Mouse (Mus musculus): Measurements from ENCODE around the gene Mad1l1. TPM values are rescaled to one million over a fixed set of nuclear protein-coding genes. Genes with fewer than 3 reads are reported as not detected.
"Not testable (repeated sequence)": the region's sequence is repeated elsewhere in the genome, so short reads cannot be mapped to it uniquely, and the experiment has no call there.

Gene Mad1l1
- 43.1 and 44.5 TPM in 2 replicates for polyA plus RNA-seq (2015; fragmentation: Nextera tagmentation; extraction: Ambion mirVana)

DNA sequence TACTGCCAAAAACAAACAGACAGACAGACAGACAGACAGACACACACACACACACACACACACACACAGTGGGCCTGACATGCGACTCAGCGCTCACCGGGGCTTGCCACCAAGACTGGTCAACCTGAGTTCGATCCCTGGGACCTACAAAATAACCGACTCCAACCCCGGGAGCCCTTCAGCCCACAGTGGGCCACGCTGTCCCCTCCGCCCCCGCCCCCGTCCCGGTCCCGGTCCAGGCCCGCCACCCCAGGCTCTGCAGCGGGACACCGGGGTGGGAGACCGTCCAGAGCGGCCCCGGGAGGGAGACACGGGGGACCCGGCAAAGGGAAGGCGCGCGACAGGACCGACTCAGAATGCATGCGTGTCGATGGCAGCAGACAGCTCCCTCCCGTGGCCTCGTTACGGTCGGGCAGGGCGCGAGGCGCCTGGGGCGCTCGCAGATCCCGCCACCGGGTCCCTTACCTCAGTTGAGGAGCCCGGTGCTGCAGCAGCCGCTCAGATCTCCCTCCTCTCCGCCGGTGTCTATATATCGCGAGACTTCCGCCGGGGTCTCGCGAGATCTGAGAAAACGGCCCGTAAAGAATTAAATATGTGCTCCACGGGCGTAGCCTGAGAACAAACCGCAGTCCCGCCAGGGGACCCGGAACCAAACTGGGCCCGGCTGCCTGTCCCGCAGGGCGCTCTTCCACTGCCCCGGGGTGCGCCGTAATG is at the start of gene Mad1l1, which contains the start of gene Nudt1:
TSS of gene Mad1l1 (minus strand) at position 511 of the 714 bp plus-strand sequence.
TSS of gene Nudt1 (plus strand) at position 615 of the 714 bp plus-strand sequence.
- H3K36me3 ChIP-seq (ENCODE audit: poor library complexity, severe bottlenecking) = peaks cover 10% of the 10 kb centered on the region; the same call in 1 of the 2 replicates
- H3K4me1 ChIP-seq = peaks cover 14% of the 10 kb centered on the region
- peak within 1 kb of the TSS; percentile 81 for H3K27ac ChIP-seq
- H3K9ac ChIP-seq = peak within 1 kb of the TSS; percentile 99
- ATAC-seq = peak; percentile 94
- no peaks in the 10 kb centered on the region for H3K27me3 ChIP-seq
- H3K9me3 ChIP-seq (replicated peaks) = no peaks in the 10 kb centered on the region
- H3K4me3 ChIP-seq = peak within 1 kb of the TSS; percentile 88
- WGBS = under 1% methylated on average over 55 of the region's 60 CpGs
- peak within 1 kb of the TSS; percentile 76 for H3K4me2 ChIP-seq

DNA sequence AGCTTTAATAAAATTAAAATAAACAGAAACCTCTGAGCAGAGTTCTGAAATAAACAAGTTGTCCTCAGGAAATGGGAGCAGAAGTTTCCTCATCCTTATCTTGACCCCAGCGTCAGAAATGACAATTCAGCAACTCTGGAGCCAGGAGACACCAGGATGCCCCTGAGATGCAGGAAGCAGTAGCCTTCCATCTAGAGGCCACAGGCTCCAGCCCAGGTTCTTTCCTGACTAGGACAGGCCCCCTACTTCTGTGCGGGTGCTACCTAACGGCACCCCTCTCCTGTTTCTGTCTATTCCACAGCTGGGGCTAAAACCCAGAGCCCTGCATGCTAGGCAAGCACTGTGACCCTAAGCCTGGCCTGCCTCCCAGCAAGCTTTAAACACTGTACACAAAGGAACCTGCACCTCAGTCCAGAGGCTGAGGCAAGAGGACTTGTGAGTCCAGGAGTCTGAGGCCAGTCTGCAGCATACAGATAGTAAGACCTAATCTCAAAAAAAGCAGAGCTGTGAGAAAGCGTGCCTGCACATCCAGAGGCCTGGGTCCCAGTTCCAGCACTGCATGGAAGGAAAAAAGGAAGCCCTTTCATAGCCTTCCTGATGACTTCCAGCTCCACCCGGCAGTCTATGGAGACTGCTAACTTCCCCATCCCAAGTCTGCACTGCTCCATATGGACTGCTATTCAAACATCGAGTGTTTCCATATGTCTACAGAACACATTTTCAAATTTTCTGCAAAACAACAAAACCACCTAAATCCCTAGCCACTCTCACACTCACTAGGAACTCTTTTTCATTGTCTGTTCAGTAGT is 49.3 kb upstream of the Mad1l1 start:
- no peak for ATAC-seq
- H3K4me2 ChIP-seq = no peak overlapping the region
- peaks cover 6% of the 10 kb centered on the region for H3K4me1 ChIP-seq
- H3K36me3 ChIP-seq (ENCODE audit: poor library complexity, severe bottlenecking) = no peaks in the 10 kb centered on the region
- no peak overlapping the region for H3K9ac ChIP-seq
- no peaks in the 10 kb centered on the region for H3K9me3 ChIP-seq (replicated peaks)
- WGBS = 86% methylated on average over 6 of the region's 6 CpGs
- no peaks in the 10 kb centered on the region for H3K27me3 ChIP-seq
- H3K27ac ChIP-seq = no peak overlapping the region
- H3K4me3 ChIP-seq = no peak overlapping the region

DNA sequence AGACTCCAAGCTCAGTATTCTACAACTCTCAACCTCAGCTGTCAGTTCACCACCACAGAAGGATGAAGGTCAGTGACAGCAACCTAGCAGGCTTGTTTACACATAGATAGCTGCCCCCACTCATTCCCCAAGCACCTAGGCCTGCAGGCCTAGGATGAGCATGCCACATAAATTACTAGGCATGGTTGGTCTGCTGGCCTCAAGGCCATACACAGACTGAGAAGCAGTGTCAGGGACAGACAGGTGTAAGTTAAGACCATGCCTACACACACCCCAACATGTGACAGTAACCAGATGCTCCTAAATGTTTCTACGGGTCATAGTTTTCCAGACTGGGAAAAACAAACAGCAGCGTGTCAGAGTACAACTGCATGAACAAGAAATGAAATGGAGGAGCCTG is 48.1 kb upstream of the Mad1l1 start:
- Histone ChIP-seq H3K36me3 (ENCODE audit: poor library complexity, severe bottlenecking) (no peaks in the 10 kb centered on the region), H3K9me3 (replicated peaks) (no peaks in the 10 kb centered on the region), H3K27me3 (no peaks in the 10 kb centered on the region), H3K27ac (no peak overlapping the region), H3K9ac (no peak overlapping the region), H3K4me3 (no peak overlapping the region), H3K4me1 (peaks cover 3% of the 10 kb centered on the region), H3K4me2 (no peak overlapping the region)
- no peak for ATAC-seq
- 92% methylated on average over 2 of the region's 2 CpGs for WGBS

DNA sequence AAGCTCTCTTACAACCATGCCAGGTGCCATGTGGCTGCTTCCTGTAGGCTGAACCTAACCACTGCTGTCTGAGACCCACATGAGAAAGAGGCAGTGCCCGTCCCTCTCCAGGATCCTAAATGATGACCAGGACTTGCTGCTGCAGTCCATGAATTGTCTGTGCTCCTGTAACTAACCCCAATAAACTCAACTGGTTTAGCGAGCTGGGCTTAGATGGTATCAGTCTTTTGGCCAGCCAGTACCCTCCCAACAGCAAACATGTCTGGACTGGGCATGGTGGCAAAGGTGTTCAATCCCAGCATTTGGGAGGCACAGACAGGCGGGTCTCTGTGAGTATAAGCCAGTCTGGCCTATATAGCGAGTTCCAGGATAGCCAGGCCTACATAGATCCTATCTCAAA is 47.6 kb upstream of the Mad1l1 start:
- Histone ChIP-seq H3K9ac (no peak overlapping the region), H3K27me3 (no peaks in the 10 kb centered on the region), H3K4me1 (no peaks in the 10 kb centered on the region), H3K27ac (no peak overlapping the region), H3K36me3 (ENCODE audit: poor library complexity, severe bottlenecking) (no peaks in the 10 kb centered on the region), H3K9me3 (replicated peaks) (no peaks in the 10 kb centered on the region), H3K4me3 (no peak overlapping the region), H3K4me2 (no peak overlapping the region)
- 97% methylated on average over 4 of the region's 4 CpGs for WGBS
- ATAC-seq = no peak

DNA sequence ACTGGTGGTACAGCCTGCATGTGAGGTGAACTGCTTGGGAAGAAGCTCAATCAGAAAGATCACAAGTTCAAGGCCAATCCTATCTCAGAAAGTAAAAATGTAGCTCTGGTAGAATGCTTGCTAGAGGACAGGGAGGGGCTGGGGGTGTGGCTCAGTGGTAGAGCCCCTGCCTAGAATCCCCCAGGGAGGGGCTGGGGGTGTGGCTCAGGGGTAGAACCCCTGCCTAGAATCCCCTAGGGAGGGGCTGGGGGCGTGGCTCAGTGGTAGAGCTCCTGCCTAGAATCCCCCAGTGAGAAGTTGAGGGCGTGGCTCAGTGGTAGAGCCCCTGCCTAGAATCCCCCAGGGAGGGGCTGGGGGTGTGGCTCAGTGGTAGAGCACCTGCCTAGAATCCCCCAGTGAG is 46.8 kb upstream of the Mad1l1 start:
- H3K9ac ChIP-seq; H3K36me3 ChIP-seq (ENCODE audit: poor library complexity, severe bottlenecking); H3K27ac ChIP-seq; H3K9me3 ChIP-seq (replicated peaks); H3K27me3 ChIP-seq; H3K4me1 ChIP-seq; H3K4me2 ChIP-seq; H3K4me3 ChIP-seq; ATAC-seq: not testable (repeated sequence)
- 84% methylated on average over 2 of the region's 2 CpGs for WGBS

DNA sequence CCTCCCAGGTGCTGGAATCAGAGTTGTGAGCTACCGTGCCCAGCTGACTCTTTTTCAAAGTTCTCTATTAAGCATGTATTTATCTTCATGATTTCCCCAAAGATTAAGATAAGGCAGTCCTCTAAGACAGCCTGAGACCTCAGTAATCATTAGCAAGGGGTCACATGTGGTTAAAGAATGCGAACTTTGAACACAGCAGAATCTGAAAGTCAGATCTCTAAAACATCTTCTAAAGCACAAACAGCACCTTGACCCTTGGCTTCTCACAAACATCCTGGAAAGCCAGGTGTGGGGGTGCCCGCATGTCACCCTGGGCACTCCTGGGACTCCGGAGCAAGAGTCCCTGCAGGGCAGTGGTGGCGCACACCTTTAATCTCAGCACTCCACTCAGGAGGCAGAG is 43.1 kb upstream of the Mad1l1 start:
- H3K9ac ChIP-seq = no peak overlapping the region
- H3K4me1 ChIP-seq = no peaks in the 10 kb centered on the region
- H3K4me3 ChIP-seq = no peak overlapping the region
- H3K4me2 ChIP-seq = no peak overlapping the region
- WGBS = 97% methylated on average over 5 of the region's 5 CpGs
- no peak for ATAC-seq
- no peaks in the 10 kb centered on the region for H3K27me3 ChIP-seq
- H3K27ac ChIP-seq = no peak overlapping the region
- H3K9me3 ChIP-seq (replicated peaks) = 0 out of 2 replicates have a peak, but pooled peaks cover 4% of the 10 kb centered on the region
- H3K36me3 ChIP-seq (ENCODE audit: poor library complexity, severe bottlenecking) = peaks cover 8% of the 10 kb centered on the region; the same call in 1 of the 2 replicates

DNA sequence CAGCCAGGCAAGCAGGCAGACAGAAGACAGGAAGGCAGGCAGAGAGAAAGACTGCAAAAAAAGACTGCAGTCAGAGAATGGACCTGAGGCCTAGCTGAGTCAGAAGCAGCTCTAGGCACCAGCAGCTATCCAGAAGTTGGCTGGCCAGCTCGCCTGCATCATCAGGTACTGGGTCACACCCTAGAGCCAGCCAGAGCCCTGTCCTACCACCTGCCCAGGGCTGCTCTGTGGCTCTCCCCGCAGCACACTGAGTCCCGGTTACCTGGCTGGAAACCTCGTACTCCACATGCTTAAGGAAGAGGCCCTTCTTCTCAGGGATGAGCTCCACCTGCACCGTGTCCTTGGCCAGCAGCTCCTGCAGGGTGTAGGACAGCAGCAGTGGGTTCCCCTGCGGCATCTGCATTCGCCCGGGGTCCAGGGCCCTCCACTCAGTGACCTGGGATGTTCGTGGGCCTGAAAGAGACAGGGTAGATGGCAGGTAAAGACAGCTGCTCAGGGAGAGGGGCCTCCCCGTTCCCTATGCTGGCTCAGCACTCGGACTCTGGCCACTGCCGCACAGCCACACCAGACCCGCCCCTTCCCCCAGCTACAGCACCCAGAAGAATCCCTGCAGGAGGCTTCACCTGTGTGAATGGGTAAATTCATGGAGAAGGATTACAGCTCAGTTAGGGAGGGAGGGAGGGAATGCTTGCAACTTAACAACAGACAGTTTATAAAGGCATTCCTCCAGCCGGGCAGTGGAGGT is 38.8 kb upstream of the Mad1l1 start:
- peaks cover 36% of the 10 kb centered on the region for H3K36me3 ChIP-seq (ENCODE audit: poor library complexity, severe bottlenecking)
- H3K27me3 ChIP-seq = no peaks in the 10 kb centered on the region
- H3K9ac ChIP-seq = no peak overlapping the region
- no peaks in the 10 kb centered on the region for H3K4me1 ChIP-seq
- WGBS = 72% methylated on average over 14 of the region's 14 CpGs
- no peak for ATAC-seq
- no peak overlapping the region for H3K27ac ChIP-seq
- H3K9me3 ChIP-seq (replicated peaks) = 0 out of 2 replicates have a peak, but pooled peaks cover 4% of the 10 kb centered on the region
- H3K4me2 ChIP-seq = no peak overlapping the region
- H3K4me3 ChIP-seq = no peak overlapping the region

DNA sequence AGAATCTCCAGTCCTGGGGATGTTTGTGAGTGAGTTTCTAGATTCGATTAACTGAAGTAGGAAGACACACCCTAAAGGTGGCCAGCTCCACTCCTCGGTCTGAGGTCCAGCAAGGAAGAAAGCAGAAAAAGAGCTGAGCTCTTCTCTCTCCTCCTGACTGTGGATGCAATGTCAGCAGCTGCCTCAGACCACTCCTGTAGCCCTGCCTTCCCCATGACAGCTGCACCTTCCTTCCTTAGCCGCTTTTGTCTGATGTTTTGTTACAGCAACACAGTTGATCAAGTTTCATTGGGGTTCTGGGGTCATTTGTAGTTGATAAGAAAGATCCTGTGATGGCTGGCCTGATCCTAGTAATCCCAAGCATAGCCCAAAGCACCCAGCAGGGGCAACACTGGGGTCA is 36.1 kb upstream of the Mad1l1 start:
- Histone ChIP-seq H3K27me3 (no peaks in the 10 kb centered on the region), H3K4me1 (no peaks in the 10 kb centered on the region), H3K36me3 (ENCODE audit: poor library complexity, severe bottlenecking) (peaks cover 60% of the 10 kb centered on the region), H3K27ac (no peak overlapping the region), H3K9ac (no peak overlapping the region), H3K4me2 (no peak overlapping the region), H3K4me3 (no peak overlapping the region), H3K9me3 (replicated peaks) (no peaks in the 10 kb centered on the region)
- no peak for ATAC-seq
- WGBS = 86% methylated on average over 3 of the region's 3 CpGs

DNA sequence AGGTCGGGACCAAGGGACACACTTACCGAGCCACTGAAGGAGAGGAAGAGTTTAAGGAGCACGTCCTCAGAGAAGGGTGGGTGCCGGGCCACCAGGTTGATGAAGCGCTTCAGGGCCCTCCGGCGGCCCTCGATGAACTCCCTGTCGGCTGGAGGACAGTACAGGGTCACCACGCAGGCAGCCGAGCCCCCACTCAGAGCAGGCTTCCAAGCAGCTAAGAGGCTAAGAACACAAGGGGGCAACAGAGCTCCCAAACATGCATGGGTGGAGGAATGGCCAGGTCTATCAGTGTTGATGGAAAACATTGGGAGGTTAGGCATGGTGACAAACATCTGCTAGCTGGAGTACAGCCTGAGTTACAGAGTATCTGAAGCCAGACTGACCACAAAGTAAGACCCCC is 34.6 kb upstream of the Mad1l1 start:
- Histone ChIP-seq H3K9me3 (replicated peaks) (no peaks in the 10 kb centered on the region), H3K36me3 (ENCODE audit: poor library complexity, severe bottlenecking) (peaks cover 75% of the 10 kb centered on the region), H3K27me3 (no peaks in the 10 kb centered on the region), H3K4me2 (no peak overlapping the region), H3K9ac (no peak overlapping the region), H3K4me1 (no peaks in the 10 kb centered on the region), H3K27ac (no peak overlapping the region), H3K4me3 (no peak overlapping the region)
- 84% methylated on average over 11 of the region's 11 CpGs for WGBS
- no peak for ATAC-seq

DNA sequence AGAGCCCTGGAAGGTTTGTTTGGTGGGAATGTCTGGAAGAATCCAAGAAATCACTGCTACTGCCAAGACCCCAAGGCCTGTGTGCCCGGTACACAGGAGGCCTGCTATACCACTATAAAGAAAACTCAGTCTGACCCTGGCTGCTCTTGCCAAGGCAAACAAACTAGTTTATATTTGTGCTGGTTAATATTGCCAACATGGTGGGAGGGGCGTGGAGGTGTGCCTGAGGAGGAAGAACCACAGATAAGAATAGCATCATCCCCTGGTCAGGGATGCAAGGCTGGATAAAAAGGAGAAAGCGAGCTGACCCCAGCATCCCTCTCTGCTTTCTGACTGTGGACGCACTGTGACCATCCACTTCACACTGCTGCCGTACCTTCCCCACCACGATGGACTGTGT is 31.0 kb upstream of the Mad1l1 start:
- no peaks in the 10 kb centered on the region for H3K27me3 ChIP-seq
- peaks cover 72% of the 10 kb centered on the region for H3K36me3 ChIP-seq (ENCODE audit: poor library complexity, severe bottlenecking)
- no peak overlapping the region for H3K4me2 ChIP-seq
- H3K4me3 ChIP-seq = no peak overlapping the region
- H3K9me3 ChIP-seq (replicated peaks) = no peaks in the 10 kb centered on the region
- 95% methylated on average over 6 of the region's 6 CpGs for WGBS
- no peak for ATAC-seq
- H3K9ac ChIP-seq = no peak overlapping the region
- no peak overlapping the region for H3K27ac ChIP-seq
- no peaks in the 10 kb centered on the region for H3K4me1 ChIP-seq

DNA sequence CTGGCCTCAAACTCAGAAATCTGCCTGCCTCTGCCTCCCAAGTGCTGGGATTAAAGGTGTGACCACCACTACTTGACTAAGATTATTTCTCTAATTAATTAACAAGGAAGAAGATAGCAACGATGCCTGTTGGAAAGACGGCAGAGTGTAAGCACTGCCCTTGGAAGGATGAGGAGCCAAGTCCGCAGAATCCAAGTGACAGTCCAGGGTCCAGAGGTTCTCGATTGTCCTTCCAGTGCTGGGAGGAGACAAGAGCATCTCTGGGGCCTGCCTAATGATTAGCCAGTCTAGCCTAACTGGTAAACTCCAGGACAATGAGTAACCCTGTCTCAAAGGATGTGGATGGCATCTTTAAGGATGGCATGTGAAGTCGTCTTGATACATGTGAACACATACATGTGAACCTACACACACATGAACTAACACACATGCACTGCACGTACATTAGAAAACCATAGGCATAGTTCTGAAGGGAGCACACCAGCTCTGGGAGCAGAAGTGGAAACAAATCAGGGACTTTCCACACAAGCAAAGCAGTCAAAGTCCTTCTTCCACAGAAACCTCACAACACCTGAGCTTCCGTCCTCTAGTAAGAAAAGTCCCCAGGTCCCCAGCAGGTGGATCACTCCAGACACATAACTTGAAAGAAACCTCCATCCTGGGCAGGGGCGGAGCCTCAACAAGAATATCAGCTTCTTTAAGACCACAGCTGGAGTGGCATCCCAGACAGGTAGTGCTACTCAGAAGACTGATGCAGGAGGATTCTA is 29.6 kb upstream of the Mad1l1 start:
- Histone ChIP-seq H3K4me1 (no peaks in the 10 kb centered on the region), H3K9ac (no peak overlapping the region), H3K27ac (no peak overlapping the region), H3K9me3 (replicated peaks) (no peaks in the 10 kb centered on the region), H3K36me3 (ENCODE audit: poor library complexity, severe bottlenecking) (peaks cover 68% of the 10 kb centered on the region), H3K4me3 (no peak overlapping the region), H3K4me2 (no peak overlapping the region), H3K27me3 (no peaks in the 10 kb centered on the region)
- 94% methylated on average over 8 of the region's 8 CpGs for WGBS
- ATAC-seq = no peak

Data from forebrain, embryonic 13.5 days (tissue).